In genomic region chr3:28162346-28162745, GRCm38 (mm10) we compare ENCODE assay signal across 25 mouse cellular contexts.
"Had no signal": no experiment of that assay in that cellular context is flagged by ENCODE, and none has a peak within 500 bp of the region (broad histone marks: within the 10 kb centered on the region; RNA-seq: fewer than 3 reads in every experiment).

No protein-coding gene starts in this region.

- ATAC-seq: hindbrain, embryonic 16.5 days; inflammation-experienced regulatory T-cells, adult 6 months; intestine, embryonic 15.5 days; intestine, postnatal 0 days had no signal

- H3K9ac ChIP-seq: heart, embryonic 13.5 days; heart, embryonic 15.5 days; hindbrain, embryonic 12.5 days; hindbrain, embryonic 14.5 days; intestine, embryonic 15.5 days; limb, embryonic 12.5 days had no signal

- DNase-seq: gastrocnemius, adult 2 months; gastrocnemius, postnatal 10 days; gastrocnemius, postnatal 25 days; heart, postnatal 4 days; kidney, adult 18-20 months; kidney, adult 8-10 months; kidney, postnatal 10 days; kidney, postnatal 25 days; kidney, postnatal 4 days; liver had no signal

- H3K27me3 ChIP-seq: hindbrain, embryonic 12.5 days; intestine, embryonic 15.5 days had no signal

- H3K36me3 ChIP-seq: heart, embryonic 13.5 days; heart, embryonic 15.5 days; hindbrain, embryonic 10.5 days; hindbrain, embryonic 12.5 days; intestine, embryonic 15.5 days; limb, embryonic 10.5 days; limb, embryonic 12.5 days had no signal

- H3K9me3 ChIP-seq: heart, embryonic 13.5 days; heart, embryonic 15.5 days; hindbrain, embryonic 10.5 days; hindbrain, embryonic 12.5 days; intestine, embryonic 15.5 days; limb, embryonic 10.5 days; limb, embryonic 12.5 days had no signal

- H3K27ac ChIP-seq: gastrocnemius, adult 2 months; heart, embryonic 13.5 days; heart, embryonic 15.5 days; hindbrain, embryonic 10.5 days; hindbrain, embryonic 12.5 days; hindbrain, embryonic 14.5 days; intestine, embryonic 15.5 days; layer of hippocampus, adult 2 months; left cerebral cortex, adult 2 months; limb, embryonic 10.5 days; limb, embryonic 12.5 days had no signal

- H3K4me1 ChIP-seq: heart, embryonic 13.5 days; heart, embryonic 15.5 days; hindbrain, embryonic 10.5 days; hindbrain, embryonic 12.5 days; intestine, embryonic 15.5 days; limb, embryonic 10.5 days; limb, embryonic 12.5 days had no signal

- H3K4me2 ChIP-seq: heart, embryonic 11.5 days; heart, embryonic 13.5 days; heart, embryonic 15.5 days; hindbrain, embryonic 12.5 days; hindbrain, embryonic 14.5 days; intestine, embryonic 15.5 days; limb, embryonic 12.5 days; liver, embryonic 11.5 days had no signal

- H3K4me3 ChIP-seq: gastrocnemius, adult 2 months; heart, embryonic 13.5 days; heart, embryonic 15.5 days; hindbrain, embryonic 10.5 days; hindbrain, embryonic 12.5 days; intestine, embryonic 15.5 days; layer of hippocampus, adult 2 months; left cerebral cortex, adult 2 months; limb, embryonic 10.5 days; limb, embryonic 12.5 days had no signal
